8 mouse cellular contexts compared by ENCODE assay signal in genomic region chr2:58324118-58324901, GRCm38 (mm10). TPM values are rescaled to one million over a fixed set of nuclear protein-coding genes. Genes with fewer than 3 reads are reported as not detected.
DNase-seq lines count a peak whose midpoint lies in the region; ATAC-seq and TF ChIP-seq lines count a peak whose summit lies in the region.

No protein-coding gene starts in this region.

- peak overlapping the region in 1 of 2 experiments; percentile 12; a peak in 1 of 4 replicates for H3K27ac ChIP-seq in heart, embryonic 14.5 days (replicated peaks in 1 of 2; ENCODE audit: control insufficient read depth in 1 of 2, insufficient read depth in 1 of 2, low read depth in 2 of 2, low read length in 2 of 2)
- H3K27ac ChIP-seq in liver, postnatal 0 days (ENCODE audit: low read depth), result no peak overlapping the region
- H3K27ac ChIP-seq in neural tube, embryonic 13.5 days (replicated peaks), result peak overlapping the region; percentile 34; the same call in 1 of the 2 replicates

- TF ChIP-seq CTCF in liver, postnatal 0 days (IDR thresholded peaks at IDR 0.05; ENCODE audit: low read depth), result peak; percentile 60

- no peaks in the 10 kb centered on the region for H3K27me3 ChIP-seq in heart, embryonic 14.5 days (ENCODE audit: control insufficient read depth, insufficient read depth, low read length)
- no peaks in the 10 kb centered on the region for H3K27me3 ChIP-seq in liver, postnatal 0 days (ENCODE audit: insufficient read depth, low read length)
- no peaks in the 10 kb centered on the region for H3K27me3 ChIP-seq in neural tube, embryonic 13.5 days

- H3K9me3 ChIP-seq in heart, embryonic 14.5 days (ENCODE audit: control insufficient read depth, low read length), result no peaks in the 10 kb centered on the region
- H3K9me3 ChIP-seq in liver, postnatal 0 days (ENCODE audit: low read length), result no peaks in the 10 kb centered on the region
- H3K9me3 ChIP-seq in neural tube, embryonic 13.5 days, result no peaks in the 10 kb centered on the region

- peak overlapping the region; percentile 95 for H3K4me2 ChIP-seq in heart, embryonic 14.5 days (ENCODE audit: low read length)
- H3K4me2 ChIP-seq in liver, postnatal 0 days (ENCODE audit: low read depth, low read length), result peak overlapping the region; percentile 69
- peak overlapping the region; percentile 69 for H3K4me2 ChIP-seq in neural tube, embryonic 13.5 days

- ATAC-seq in heart, embryonic 14.5 days (ENCODE audit: insufficient number of reproducible peaks, insufficient read depth, low FRiP score, low read depth), result peak; percentile 50
- ATAC-seq in liver, postnatal 0 days, result no peak
- ATAC-seq in neural tube, embryonic 13.5 days (ENCODE audit: low read depth), result peak; percentile 96

- DNase-seq in urinary bladder, postnatal 14 days (ENCODE audit: low spot score), result peak; percentile 3
- DNase-seq in urinary bladder, adult 2 months (ENCODE audit: low spot score), result no peak
- DNase-seq in cerebellum, postnatal 36 days, result peak; percentile 49 to 55
- peak; percentile 70 to 81 for DNase-seq in layer of hippocampus, adult 8-10 months (ENCODE audit: low spot score in 2 of 2)
- DNase-seq in liver, postnatal 0 days, result peak; percentile 28
- DNase-seq in thymus, postnatal 0 days (ENCODE audit: low spot score), result peak; percentile 54

- H3K36me3 ChIP-seq in heart, embryonic 14.5 days (ENCODE audit: control insufficient read depth, insufficient read depth, low read length), result no peaks in the 10 kb centered on the region
- H3K36me3 ChIP-seq in liver, postnatal 0 days (replicated peaks; ENCODE audit: insufficient read depth, low read length), result no peaks in the 10 kb centered on the region
- no peaks in the 10 kb centered on the region for H3K36me3 ChIP-seq in neural tube, embryonic 13.5 days

- WGBS in heart, embryonic 14.5 days, result 9% methylated on average over 23 of the region's 23 CpGs
- WGBS in liver, postnatal 0 days (ENCODE audit: insufficient replicate concordance), result 8% methylated on average over 23 of the region's 23 CpGs
- 12% methylated on average over 23 of the region's 23 CpGs for WGBS in neural tube, embryonic 13.5 days

- H3K9ac ChIP-seq in heart, embryonic 14.5 days (ENCODE audit: low read length), result peak overlapping the region; percentile 78
- H3K9ac ChIP-seq in liver, postnatal 0 days (replicated peaks), result peak overlapping the region; percentile 28; the same call in 1 of the 2 replicates
- H3K9ac ChIP-seq in neural tube, embryonic 13.5 days, result peak overlapping the region; percentile 78

- H3K4me3 ChIP-seq in heart, embryonic 14.5 days (ENCODE audit: control insufficient read depth in 1 of 2, insufficient read depth in 1 of 2, low read depth in 1 of 2, low read length in 2 of 2), result peak overlapping the region; percentile 51 to 67
- peak overlapping the region; percentile 29; the same call in 1 of the 2 replicates for H3K4me3 ChIP-seq in liver, postnatal 0 days (ENCODE audit: low read depth, low read length)
- peak overlapping the region; percentile 44 for H3K4me3 ChIP-seq in neural tube, embryonic 13.5 days

- no peak for TF ChIP-seq EP300 in liver, postnatal 0 days (IDR thresholded peaks at IDR 0.05; ENCODE audit: low read depth)

- peaks cover 2 to 3% of the 10 kb centered on the region in 2 experiments; a peak in 1 of 4 replicates for H3K4me1 ChIP-seq in heart, embryonic 14.5 days (ENCODE audit: control insufficient read depth in 2 of 2, insufficient read depth in 2 of 2, low read length in 2 of 2)
- H3K4me1 ChIP-seq in liver, postnatal 0 days (ENCODE audit: insufficient read depth), result peaks cover 5% of the 10 kb centered on the region; the same call in 1 of the 2 replicates
- peaks cover 6% of the 10 kb centered on the region; the same call in 1 of the 2 replicates for H3K4me1 ChIP-seq in neural tube, embryonic 13.5 days (replicated peaks)

RNA-seq across cellular contexts. Expression of gene Acvr1c, which starts 33.4 kb away (rescaled TPM):
- polyA plus RNA-seq in urinary bladder, adult 2 months (2012; rRNA removed), result 0.46 and 0.58 TPM in 2 replicates
- 2.0 and 3.6 TPM in 2 replicates for polyA plus RNA-seq in heart, embryonic 14.5 days (2014; fragmentation: Nextera tagmentation; extraction: Ambion mirVana)
- total RNA-seq in layer of hippocampus, adult 8-10 months (2022), result 10 to 100 TPM; 15.1 to 20.4 (median 17.0) TPM
- polyA plus RNA-seq in liver, postnatal 0 days (2015; fragmentation: Nextera tagmentation; extraction: Ambion mirVana), result 0.05 TPM in 2 replicates
- polyA plus RNA-seq in neural tube, embryonic 13.5 days (2015; fragmentation: Nextera tagmentation; extraction: Ambion mirVana), result 0.40 and 1.2 TPM in 2 replicates
- polyA plus RNA-seq in thymus, postnatal 0 days (2015; fragmentation: Nextera tagmentation; extraction: Ambion mirVana), result 0.34 and 0.40 TPM in 2 replicates

Comparison
In these comparisons a context has a peak if more than half of its experiments do, and no peak if none do; other contexts are left out.
1. H3K9ac ChIP-seq: peak in every context shown above with its lines; median percentile 78 in heart, embryonic 14.5 days; 78 in neural tube, embryonic 13.5 days; 28 in liver, postnatal 0 days.